Mouse (Mus musculus) limb, embryonic 10.5 days (tissue): Measurements from ENCODE around the gene Supt5. TPM values are rescaled to one million over a fixed set of nuclear protein-coding genes. Genes with fewer than 3 reads are reported as not detected.

Experiments
- DNase-seq: peaks from one replicate; pipeline ENCODE4 v3.0.0-alpha.2; 2017; ENCODE audit warnings: low spot score
- H3K27ac ChIP-seq: fragments of 300-500 bp; sonication (generic); 2 replicates; pipeline ENCODE4 v1.5.1; 2016; ENCODE audit warnings: mild to moderate bottlenecking
- H3K27me3 ChIP-seq: fragments of 300-500 bp; sonication (generic); 2 replicates; pipeline ENCODE4 v1.6.1; 2016; ENCODE audit warnings: low read depth, mild to moderate bottlenecking; ENCODE audit not compliant: poor library complexity, severe bottlenecking
- H3K36me3 ChIP-seq: fragments of 300-500 bp; sonication (generic); 2 replicates; pipeline ENCODE4 v1.6.1; 2016; ENCODE audit warnings: mild to moderate bottlenecking, moderate library complexity
- H3K4me1 ChIP-seq: fragments of 300-500 bp; sonication (generic); 2 replicates; pipeline ENCODE4 v1.6.1; 2016
- H3K4me3 ChIP-seq: fragments of 300-500 bp; sonication (generic); 2 replicates; pipeline ENCODE4 v1.5.1; 2016; ENCODE audit warnings: mild to moderate bottlenecking, moderate library complexity
- H3K9me3 ChIP-seq: fragments of 300-500 bp; sonication (generic); replicated peaks from 2 replicates; pipeline ENCODE4 v1.6.1; 2016; ENCODE audit warnings: mild to moderate bottlenecking
- WGBS: fragments of 180-500 bp; shearing (Covaris S2); methylation state at CpG from one replicate; pipeline ENCODE4 v1.1.7; 2016; 5-methylcytosine and 5-hydroxymethylcytosine counted together
- polyA plus RNA-seq: library from polyadenylated mRNA; unstranded; fragments of >200 nt; fragmentation: Nextera tagmentation; extraction: Ambion mirVana; gene quantifications from 2 replicates; pipeline ENCODE4 v1.2.1, GENCODE M21; 2016

Supt5 gene
- polyA plus RNA-seq, 1 experiment from 2014 or later: 123 TPM

GRCm38 (mm10) chr7:28328260-28328659 lies 10.3 kb downstream of the Supt5 start:
- peaks cover 99% of the 10 kb centered on the region for H3K36me3 ChIP-seq
- WGBS: 96% methylated on average over 2 of the region's 2 CpGs
- H3K27ac ChIP-seq: no peak overlapping the region
- no peaks in the 10 kb centered on the region for H3K4me1 ChIP-seq
- no peaks in the 10 kb centered on the region for H3K9me3 ChIP-seq
- DNase-seq: no peak
- H3K27me3 ChIP-seq: no peaks in the 10 kb centered on the region
- H3K4me3 ChIP-seq: no peak overlapping the region

GRCm38 (mm10) chr7:28326457-28326856 lies 12.1 kb downstream of the Supt5 start:
- 87% methylated on average over 4 of the region's 4 CpGs for WGBS
- H3K9me3 ChIP-seq: no peaks in the 10 kb centered on the region
- H3K4me3 ChIP-seq: no peak overlapping the region

GRCm38 (mm10) chr7:28325293-28325692 lies 13.3 kb downstream of the Supt5 start:
- no peaks in the 10 kb centered on the region for H3K4me1 ChIP-seq
- H3K27ac ChIP-seq: no peak overlapping the region
- DNase-seq: no peak
- H3K4me3 ChIP-seq: no peak overlapping the region
- no peaks in the 10 kb centered on the region for H3K9me3 ChIP-seq
- no peaks in the 10 kb centered on the region for H3K27me3 ChIP-seq
- 97% methylated on average over 8 of the region's 8 CpGs for WGBS
- peaks cover 100% of the 10 kb centered on the region for H3K36me3 ChIP-seq

More at GRCm38 (mm10) chr7:28326457-28326856, 12.1 kb downstream of the Supt5 start:
- Histone ChIP-seq H3K4me1 (no peaks in the 10 kb centered on the region), H3K27ac (no peak overlapping the region), H3K36me3 (peaks cover 100% of the 10 kb centered on the region), H3K27me3 (no peaks in the 10 kb centered on the region)
- DNase-seq: no peak

GRCm38 (mm10) chr7:28321974-28322720 lies 16.4 kb downstream of the Supt5 start:
- no peak overlapping the region; the same call in 1 of the 2 replicates for H3K4me3 ChIP-seq
- peaks cover 100% of the 10 kb centered on the region for H3K36me3 ChIP-seq
- no peak overlapping the region for H3K27ac ChIP-seq
- H3K4me1 ChIP-seq: no peaks in the 10 kb centered on the region
- no peaks in the 10 kb centered on the region for H3K9me3 ChIP-seq
- DNase-seq: no peak
- WGBS: 94% methylated on average over 15 of the region's 15 CpGs
- H3K27me3 ChIP-seq: no peaks in the 10 kb centered on the region

- H3K36me3 ChIP-seq: peaks cover 99% of the 10 kb centered on the region
- H3K4me3 ChIP-seq: no peak overlapping the region
- H3K4me1 ChIP-seq: no peaks in the 10 kb centered on the region
- no peak overlapping the region for H3K27ac ChIP-seq
- no peaks in the 10 kb centered on the region for H3K9me3 ChIP-seq
- H3K27me3 ChIP-seq: no peaks in the 10 kb centered on the region
- 92% methylated on average over 17 of the region's 17 CpGs for WGBS
- no peak for DNase-seq
Measured at GRCm38 (mm10) chr7:28318714-28319113, 19.8 kb downstream of the Supt5 start.

- H3K4me3 ChIP-seq: no peak overlapping the region
- no peaks in the 10 kb centered on the region for H3K9me3 ChIP-seq
- H3K36me3 ChIP-seq: peaks cover 92% of the 10 kb centered on the region
- no peaks in the 10 kb centered on the region for H3K4me1 ChIP-seq
- 89% methylated on average over 3 of the region's 3 CpGs for WGBS
- no peak for DNase-seq
- no peaks in the 10 kb centered on the region for H3K27me3 ChIP-seq
- no peak overlapping the region for H3K27ac ChIP-seq
Measured at GRCm38 (mm10) chr7:28318036-28318435, 20.5 kb downstream of the Supt5 start.

GRCm38 (mm10) chr7:28311926-28312543 lies 26.5 kb downstream of the Supt5 start, which contains the start of gene Timm50:
Gene Timm50, minus strand, starts transcription at chr7:28312072.
- Histone ChIP-seq H3K36me3 (peaks cover 68% of the 10 kb centered on the region), H3K4me3 (peak within 1 kb of the TSS; percentile 84), H3K27me3 (no peaks in the 10 kb centered on the region), H3K4me1 (peaks cover 20% of the 10 kb centered on the region), H3K9me3 (no peaks in the 10 kb centered on the region), H3K27ac (peak within 1 kb of the TSS; percentile 93)
- WGBS: under 1% methylated on average over 45 of the region's 45 CpGs
- peak; percentile 96 for DNase-seq

GRCm38 (mm10) chr7:28311151-28311925 lies 27.2 kb downstream of the Supt5 start:
- Histone ChIP-seq H3K27me3 (no peaks in the 10 kb centered on the region), H3K4me1 (peaks cover 20% of the 10 kb centered on the region), H3K36me3 (peaks cover 68% of the 10 kb centered on the region), H3K27ac (peak overlapping the region; percentile 93), H3K4me3 (peak overlapping the region; percentile 84), H3K9me3 (no peaks in the 10 kb centered on the region)
- no peak for DNase-seq
- WGBS: 6% methylated on average over 35 of the region's 35 CpGs

GRCm38 (mm10) chr7:28309737-28310136 lies 28.8 kb downstream of the Supt5 start:
- Histone ChIP-seq H3K9me3 (no peaks in the 10 kb centered on the region), H3K4me1 (peaks cover 20% of the 10 kb centered on the region), H3K27me3 (no peaks in the 10 kb centered on the region), H3K4me3 (no peak overlapping the region), H3K36me3 (peaks cover 68% of the 10 kb centered on the region), H3K27ac (no peak overlapping the region)
- 38% methylated on average over 9 of the region's 9 CpGs for WGBS
- DNase-seq: no peak

GRCm38 (mm10) chr7:28306216-28306615 lies 32.3 kb downstream of the Supt5 start:
- Histone ChIP-seq H3K4me1 (peaks cover 34% of the 10 kb centered on the region), H3K36me3 (peaks cover 68% of the 10 kb centered on the region), H3K27ac (no peak overlapping the region), H3K9me3 (no peaks in the 10 kb centered on the region), H3K27me3 (peaks cover 25% of the 10 kb centered on the region), H3K4me3 (no peak overlapping the region)
- no peak for DNase-seq
- 93% methylated on average over 8 of the region's 8 CpGs for WGBS

GRCm38 (mm10) chr7:28305641-28306040 lies 32.9 kb downstream of the Supt5 start:
- Histone ChIP-seq H3K27me3 (peaks cover 31% of the 10 kb centered on the region), H3K4me3 (no peak overlapping the region), H3K36me3 (peaks cover 68% of the 10 kb centered on the region), H3K4me1 (peaks cover 31% of the 10 kb centered on the region), H3K27ac (no peak overlapping the region), H3K9me3 (no peaks in the 10 kb centered on the region)
- no peak for DNase-seq
- 93% methylated on average over 10 of the region's 10 CpGs for WGBS

GRCm38 (mm10) chr7:28301616-28302433 lies 36.7 kb downstream of the Supt5 start, which contains the start of gene Dll3:
Gene Dll3, minus strand, starts transcription at chr7:28302238.
- Histone ChIP-seq H3K4me3 (peak within 1 kb of the TSS; percentile 48), H3K4me1 (peaks cover 27% of the 10 kb centered on the region), H3K36me3 (peaks cover 30% of the 10 kb centered on the region), H3K27me3 (peaks cover 69% of the 10 kb centered on the region), H3K9me3 (no peaks in the 10 kb centered on the region), H3K27ac (peak within 1 kb of the TSS; percentile 50)
- under 1% methylated on average over 30 of the region's 30 CpGs for WGBS
- DNase-seq: peak; percentile 83
